In genomic region chr9:32020942-32021731, GRCm38 (mm10) we compare ENCODE assay signal across 10 mouse cellular contexts.
DNase-seq lines count a peak whose midpoint lies in the region; ATAC-seq lines count a peak whose summit lies in the region.
"Had no signal": no experiment of that assay in that cellular context is flagged by ENCODE, and none has a peak within 500 bp of the region (broad histone marks: within the 10 kb centered on the region; RNA-seq: fewer than 3 reads in every experiment).

No protein-coding gene starts in this region.

- H3K4me2 ChIP-seq in hindbrain, embryonic 11.5 days (replicated peaks; ENCODE audit: low read depth, low read length): no peak overlapping the region
- H3K4me2 ChIP-seq in hindbrain, embryonic 16.5 days (ENCODE audit: low read length): no peak overlapping the region
- H3K4me2 ChIP-seq in limb, embryonic 12.5 days: peak overlapping the region; percentile 6; the same call in 1 of the 2 replicates
- no peak overlapping the region for H3K4me2 ChIP-seq in forebrain, embryonic 12.5 days
- no peak overlapping the region for H3K4me2 ChIP-seq in kidney, embryonic 14.5 days (replicated peaks; ENCODE audit: low read depth, low read length)
- H3K4me2 ChIP-seq: liver, embryonic 15.5 days had no signal

- 28% methylated on average over 13 of the region's 13 CpGs for WGBS in hindbrain, embryonic 11.5 days
- 34% methylated on average over 13 of the region's 13 CpGs for WGBS in hindbrain, embryonic 16.5 days
- 26% methylated on average over 13 of the region's 13 CpGs for WGBS in embryonic facial prominence, embryonic 10.5 days
- WGBS in limb, embryonic 12.5 days: 21% methylated on average over 13 of the region's 13 CpGs
- 31% methylated on average over 13 of the region's 13 CpGs for WGBS in forebrain, embryonic 12.5 days
- 35% methylated on average over 13 of the region's 13 CpGs for WGBS in kidney, embryonic 14.5 days

- H3K9ac ChIP-seq in hindbrain, embryonic 11.5 days (ENCODE audit: low read depth, low read length): no peak overlapping the region
- H3K9ac ChIP-seq in hindbrain, embryonic 16.5 days (ENCODE audit: low read depth, low read length): no peak overlapping the region
- H3K9ac ChIP-seq in limb, embryonic 12.5 days (replicated peaks): no peak overlapping the region; the same call in 1 of the 2 replicates
- no peak overlapping the region for H3K9ac ChIP-seq in forebrain, embryonic 12.5 days
- no peak overlapping the region for H3K9ac ChIP-seq in kidney, embryonic 14.5 days (ENCODE audit: low read depth, low read length)
- H3K9ac ChIP-seq: liver, embryonic 15.5 days had no signal

- no peaks in the 10 kb centered on the region for H3K36me3 ChIP-seq in hindbrain, embryonic 11.5 days (ENCODE audit: control insufficient read depth, insufficient read depth, low read length)
- no peaks in the 10 kb centered on the region for H3K36me3 ChIP-seq in hindbrain, embryonic 16.5 days (ENCODE audit: control insufficient read depth, insufficient read depth, low read length)
- no peaks in the 10 kb centered on the region for H3K36me3 ChIP-seq in embryonic facial prominence, embryonic 10.5 days (replicated peaks)
- H3K36me3 ChIP-seq in limb, embryonic 12.5 days: no peaks in the 10 kb centered on the region
- no peaks in the 10 kb centered on the region for H3K36me3 ChIP-seq in forebrain, embryonic 12.5 days (replicated peaks)
- H3K36me3 ChIP-seq in kidney, embryonic 14.5 days (ENCODE audit: control insufficient read depth, insufficient read depth, low read length): no peaks in the 10 kb centered on the region
- H3K36me3 ChIP-seq: liver, embryonic 15.5 days had no signal

- ATAC-seq in hindbrain, embryonic 11.5 days (ENCODE audit: low FRiP score): no peak
- no peak for ATAC-seq in hindbrain, embryonic 16.5 days
- ATAC-seq in limb, embryonic 12.5 days (ENCODE audit: insufficient number of reproducible peaks, insufficient read depth, low FRiP score, low TSS enrichment, low read depth): no peak
- no peak for ATAC-seq in forebrain, embryonic 12.5 days (ENCODE audit: low FRiP score)
- ATAC-seq in kidney, embryonic 14.5 days (ENCODE audit: low FRiP score, low TSS enrichment): no peak

- 0 out of 2 replicates have a peak overlapping the region, but pooled peaks have one; percentile 5 for H3K27ac ChIP-seq in hindbrain, embryonic 11.5 days (ENCODE audit: low read depth, low read length)
- H3K27ac ChIP-seq in hindbrain, embryonic 16.5 days (ENCODE audit: low read depth, low read length): no peak overlapping the region
- peak overlapping the region; percentile 80 for H3K27ac ChIP-seq in embryonic facial prominence, embryonic 10.5 days (replicated peaks)
- H3K27ac ChIP-seq in limb, embryonic 12.5 days: peak overlapping the region; percentile 42; the same call in 1 of the 2 replicates
- no peak overlapping the region for H3K27ac ChIP-seq in forebrain, embryonic 12.5 days
- no peak overlapping the region; the same call in 1 of the 2 replicates for H3K27ac ChIP-seq in kidney, embryonic 14.5 days (ENCODE audit: low read depth, low read length)
- H3K27ac ChIP-seq: liver, embryonic 15.5 days had no signal

- peaks cover 4% of the 10 kb centered on the region; the same call in 1 of the 2 replicates for H3K4me1 ChIP-seq in hindbrain, embryonic 11.5 days (replicated peaks; ENCODE audit: control insufficient read depth, insufficient read depth, low read length)
- H3K4me1 ChIP-seq in hindbrain, embryonic 16.5 days (ENCODE audit: control insufficient read depth, insufficient read depth, low read depth, low read length): peaks cover 11% of the 10 kb centered on the region
- H3K4me1 ChIP-seq in embryonic facial prominence, embryonic 10.5 days: peaks cover 21% of the 10 kb centered on the region
- H3K4me1 ChIP-seq in limb, embryonic 12.5 days (replicated peaks): peaks cover 21% of the 10 kb centered on the region
- peaks cover 21% of the 10 kb centered on the region for H3K4me1 ChIP-seq in forebrain, embryonic 12.5 days
- peaks cover 21% of the 10 kb centered on the region for H3K4me1 ChIP-seq in kidney, embryonic 14.5 days (ENCODE audit: control insufficient read depth, insufficient read depth, low read length)

- DNase-seq in hindbrain, embryonic 11.5 days (ENCODE audit: low spot score): peak; percentile 30
- peak; percentile 64 for DNase-seq in adipocyte (ENCODE audit: low spot score)
- peak; percentile 27 for DNase-seq in embryonic facial prominence, embryonic 10.5 days (ENCODE audit: low spot score)
- DNase-seq in urinary bladder, postnatal 4 days (ENCODE audit: low spot score in 2 of 2): no peak
- DNase-seq: adrenal gland, adult 8-10 months had no signal

- H3K9me3 ChIP-seq in hindbrain, embryonic 11.5 days (ENCODE audit: control insufficient read depth, low read length): no peaks in the 10 kb centered on the region
- H3K9me3 ChIP-seq in hindbrain, embryonic 16.5 days (ENCODE audit: control insufficient read depth, low read length): no peaks in the 10 kb centered on the region
- H3K9me3 ChIP-seq in embryonic facial prominence, embryonic 10.5 days: no peaks in the 10 kb centered on the region
- H3K9me3 ChIP-seq in limb, embryonic 12.5 days: no peaks in the 10 kb centered on the region
- H3K9me3 ChIP-seq in forebrain, embryonic 12.5 days: no peaks in the 10 kb centered on the region
- H3K9me3 ChIP-seq in kidney, embryonic 14.5 days (ENCODE audit: control insufficient read depth, low read length): no peaks in the 10 kb centered on the region
- H3K9me3 ChIP-seq: liver, embryonic 15.5 days had no signal

- H3K4me3 ChIP-seq in hindbrain, embryonic 11.5 days (ENCODE audit: low read depth, low read length): no peak overlapping the region
- no peak overlapping the region for H3K4me3 ChIP-seq in hindbrain, embryonic 16.5 days (ENCODE audit: low read length)
- no peak overlapping the region for H3K4me3 ChIP-seq in embryonic facial prominence, embryonic 10.5 days
- H3K4me3 ChIP-seq in limb, embryonic 12.5 days (replicated peaks): no peak overlapping the region
- no peak overlapping the region for H3K4me3 ChIP-seq in forebrain, embryonic 12.5 days (replicated peaks)
- no peak overlapping the region for H3K4me3 ChIP-seq in kidney, embryonic 14.5 days (ENCODE audit: low read length)
- H3K4me3 ChIP-seq: liver, embryonic 15.5 days had no signal

- no peaks in the 10 kb centered on the region for H3K27me3 ChIP-seq in hindbrain, embryonic 11.5 days (ENCODE audit: control insufficient read depth, insufficient read depth, low read length)
- H3K27me3 ChIP-seq in hindbrain, embryonic 16.5 days (replicated peaks; ENCODE audit: control insufficient read depth, insufficient read depth, low read length): no peaks in the 10 kb centered on the region
- H3K27me3 ChIP-seq in embryonic facial prominence, embryonic 10.5 days (replicated peaks; ENCODE audit: low read depth, poor library complexity, severe bottlenecking): no peaks in the 10 kb centered on the region
- H3K27me3 ChIP-seq in limb, embryonic 12.5 days: no peaks in the 10 kb centered on the region
- no peaks in the 10 kb centered on the region for H3K27me3 ChIP-seq in forebrain, embryonic 12.5 days
- no peaks in the 10 kb centered on the region for H3K27me3 ChIP-seq in kidney, embryonic 14.5 days (ENCODE audit: control insufficient read depth, insufficient read depth, low read length)
- H3K27me3 ChIP-seq: liver, embryonic 15.5 days had no signal

Comparison
In these comparisons a context has a peak if more than half of its experiments do, and no peak if none do; other contexts are left out.
1. H3K27ac ChIP-seq: peak in hindbrain, embryonic 11.5 days (single experiment), embryonic facial prominence, embryonic 10.5 days (single experiment) and limb, embryonic 12.5 days (single experiment); none in hindbrain, embryonic 16.5 days (single experiment), forebrain, embryonic 12.5 days (single experiment) and kidney, embryonic 14.5 days (single experiment).
2. DNase-seq: peak in hindbrain, embryonic 11.5 days (single experiment), adipocyte (single experiment) and embryonic facial prominence, embryonic 10.5 days (single experiment); none in urinary bladder, postnatal 4 days (0 of 2).